Mouse (Mus musculus) G1E (cell line): Measurements from ENCODE around the gene Accs.

Experiments used
- CTCF ChIP-seq: IDR thresholded peaks from 2 replicates; pipeline ENCODE4 v1.5.1; 2012; ENCODE audit warnings: low read depth, low read length, inconsistent platforms, mixed read lengths
- GATA1 ChIP-seq: IDR thresholded peaks from 2 replicates; pipeline ENCODE4 v1.6.1; 2012; ENCODE audit warnings: borderline replicate concordance, low read length, inconsistent platforms, mixed read lengths
- GATA2 ChIP-seq: IDR thresholded peaks from 2 replicates; pipeline ENCODE4 v1.6.1; 2012; ENCODE audit warnings: low read depth, low read length, inconsistent platforms, borderline replicate concordance
- POLR2AphosphoS5 ChIP-seq: IDR thresholded peaks from 2 replicates; pipeline ENCODE4 v1.6.1; 2012; ENCODE audit warnings: low read depth, low read length, inconsistent platforms; ENCODE audit not compliant: insufficient replicate concordance
- TAL1 ChIP-seq: conservative IDR thresholded peaks from 2 replicates; pipeline ENCODE4 v1.6.1; 2012; ENCODE audit warnings: low read depth, low read length, inconsistent platforms, mixed read lengths

GRCm38 (mm10) chr2:93868566-93868965 lies 18.8 kb upstream of the Accs start:
- no peak for TF ChIP-seq CTCF
- TF ChIP-seq TAL1: no peak
- TF ChIP-seq GATA1: no peak
- TF ChIP-seq POLR2AphosphoS5: no peak
- no peak for TF ChIP-seq GATA2
